Mouse (Mus musculus): ENCODE measurements around the gene Cdk5rap2. TPM values are rescaled to one million over a fixed set of nuclear protein-coding genes. Genes with fewer than 3 reads are reported as not detected.

Gene Cdk5rap2
- total and polyA plus RNA-seq, 3 experiments: 2.0 to 6.1 (median 5.9) TPM

GRCm38 (mm10) chr4:70335444-70336144 lies 74.6 kb downstream of the Cdk5rap2 start:
- no peak overlapping the region for H3K27ac ChIP-seq
- H3K79me2 ChIP-seq (replicated peaks; ENCODE audit: control insufficient read depth, insufficient read depth, low read length): no peaks in the 10 kb centered on the region
- H3K9ac ChIP-seq (ENCODE audit: low read depth, low read length): no peak overlapping the region
- 55% methylated on average over 11 of the region's 11 CpGs for WGBS
- TF ChIP-seq POLR2A (IDR thresholded peaks at IDR 0.05; ENCODE audit: insufficient read depth, low read depth, low read length) (no peak), CTCF (IDR thresholded peaks at IDR 0.05) (no peak), EP300 (IDR thresholded peaks at IDR 0.05; ENCODE audit: insufficient read depth, low read depth, low read length) (no peak)
- H3K4me1 ChIP-seq (ENCODE audit: control insufficient read depth, insufficient read depth, low read length): peaks cover 1% of the 10 kb centered on the region; the same call in 1 of the 2 replicates
- no peaks in the 10 kb centered on the region for H3K36me3 ChIP-seq (ENCODE audit: control insufficient read depth, insufficient read depth, low read length)
- intact Hi-C loops (cut with DNase I): no loop called here
- no peak overlapping the region for H3K4me3 ChIP-seq
- DNase-seq: no peak
- no peaks in the 10 kb centered on the region for H3K27me3 ChIP-seq (ENCODE audit: control insufficient read depth, insufficient read depth, low read length)

GRCm38 (mm10) chr4:70334995-70335394 lies 75.2 kb downstream of the Cdk5rap2 start:
- no peak for DNase-seq
- intact Hi-C loops (cut with DNase I): no loop called here
- 49% methylated on average over 4 of the region's 4 CpGs for WGBS

GRCm38 (mm10) chr4:70332981-70333380 lies 77.3 kb downstream of the Cdk5rap2 start:
- no peak overlapping the region for H3K27ac ChIP-seq
- no peaks in the 10 kb centered on the region for H3K36me3 ChIP-seq (ENCODE audit: control insufficient read depth, insufficient read depth, low read length)
- intact Hi-C loops (cut with DNase I): no loop called here
- TF ChIP-seq CTCF (IDR thresholded peaks at IDR 0.05) (no peak), POLR2A (IDR thresholded peaks at IDR 0.05; ENCODE audit: insufficient read depth, low read depth, low read length) (no peak), EP300 (IDR thresholded peaks at IDR 0.05; ENCODE audit: insufficient read depth, low read depth, low read length) (no peak)
- 94% methylated on average over 6 of the region's 6 CpGs for WGBS
- DNase-seq: no peak
- no peak overlapping the region for H3K9ac ChIP-seq (ENCODE audit: low read depth, low read length)
- no peaks in the 10 kb centered on the region for H3K27me3 ChIP-seq (ENCODE audit: control insufficient read depth, insufficient read depth, low read length)
- H3K4me1 ChIP-seq (ENCODE audit: control insufficient read depth, insufficient read depth, low read length): peaks cover 1% of the 10 kb centered on the region; the same call in 1 of the 2 replicates
- H3K79me2 ChIP-seq (replicated peaks; ENCODE audit: control insufficient read depth, insufficient read depth, low read length): no peaks in the 10 kb centered on the region
- no peak overlapping the region for H3K4me3 ChIP-seq

More at GRCm38 (mm10) chr4:70334995-70335394, 75.2 kb downstream of the Cdk5rap2 start:
- no peak for TF ChIP-seq EP300 (IDR thresholded peaks at IDR 0.05; ENCODE audit: insufficient read depth, low read depth, low read length)
- TF ChIP-seq POLR2A (IDR thresholded peaks at IDR 0.05; ENCODE audit: insufficient read depth, low read depth, low read length): no peak
- no peak for TF ChIP-seq CTCF (IDR thresholded peaks at IDR 0.05)
- H3K4me1 ChIP-seq (ENCODE audit: control insufficient read depth, insufficient read depth, low read length): peaks cover 1% of the 10 kb centered on the region; the same call in 1 of the 2 replicates
- H3K9ac ChIP-seq (ENCODE audit: low read depth, low read length): no peak overlapping the region
- H3K4me3 ChIP-seq: no peak overlapping the region
- no peaks in the 10 kb centered on the region for H3K36me3 ChIP-seq (ENCODE audit: control insufficient read depth, insufficient read depth, low read length)
- no peak overlapping the region for H3K27ac ChIP-seq
- no peaks in the 10 kb centered on the region for H3K79me2 ChIP-seq (replicated peaks; ENCODE audit: control insufficient read depth, insufficient read depth, low read length)
- no peaks in the 10 kb centered on the region for H3K27me3 ChIP-seq (ENCODE audit: control insufficient read depth, insufficient read depth, low read length)

- Histone ChIP-seq H3K27me3 (ENCODE audit: control insufficient read depth, insufficient read depth, low read length) (no peaks in the 10 kb centered on the region), H3K79me2 (replicated peaks; ENCODE audit: control insufficient read depth, insufficient read depth, low read length) (no peaks in the 10 kb centered on the region), H3K4me1 (ENCODE audit: control insufficient read depth, insufficient read depth, low read length) (peaks cover 1% of the 10 kb centered on the region; the same call in 1 of the 2 replicates), H3K27ac (no peak overlapping the region), H3K36me3 (ENCODE audit: control insufficient read depth, insufficient read depth, low read length) (no peaks in the 10 kb centered on the region), H3K4me3 (no peak overlapping the region), H3K9ac (ENCODE audit: low read depth, low read length) (no peak overlapping the region)
- WGBS: 87% methylated on average over 7 of the region's 7 CpGs
- no peak for TF ChIP-seq EP300 (IDR thresholded peaks at IDR 0.05; ENCODE audit: insufficient read depth, low read depth, low read length)
- TF ChIP-seq POLR2A (IDR thresholded peaks at IDR 0.05; ENCODE audit: insufficient read depth, low read depth, low read length): no peak
- no peak for TF ChIP-seq CTCF (IDR thresholded peaks at IDR 0.05)
- intact Hi-C loops (cut with DNase I): no loop called here
- DNase-seq: no peak
These were observed 77.7 kb downstream of the Cdk5rap2 start for GRCm38 (mm10) chr4:70332576-70332975.

GRCm38 (mm10) chr4:70331181-70331580 lies 79.1 kb downstream of the Cdk5rap2 start:
- Histone ChIP-seq H3K9ac (ENCODE audit: low read depth, low read length) (no peak overlapping the region), H3K27me3 (ENCODE audit: control insufficient read depth, insufficient read depth, low read length) (no peaks in the 10 kb centered on the region), H3K4me3 (no peak overlapping the region), H3K36me3 (ENCODE audit: control insufficient read depth, insufficient read depth, low read length) (no peaks in the 10 kb centered on the region), H3K79me2 (replicated peaks; ENCODE audit: control insufficient read depth, insufficient read depth, low read length) (no peaks in the 10 kb centered on the region), H3K27ac (no peak overlapping the region), H3K4me1 (ENCODE audit: control insufficient read depth, insufficient read depth, low read length) (peaks cover 1% of the 10 kb centered on the region; the same call in 1 of the 2 replicates)
- intact Hi-C loops (cut with DNase I): no loop called here
- no peak for DNase-seq
- WGBS: 98% methylated on average over 6 of the region's 6 CpGs
- no peak for TF ChIP-seq EP300 (IDR thresholded peaks at IDR 0.05; ENCODE audit: insufficient read depth, low read depth, low read length)
- TF ChIP-seq CTCF (IDR thresholded peaks at IDR 0.05): no peak
- no peak for TF ChIP-seq POLR2A (IDR thresholded peaks at IDR 0.05; ENCODE audit: insufficient read depth, low read depth, low read length)

GRCm38 (mm10) chr4:70328033-70328432 lies 82.2 kb downstream of the Cdk5rap2 start:
- Histone ChIP-seq H3K79me2 (replicated peaks; ENCODE audit: control insufficient read depth, insufficient read depth, low read length) (no peaks in the 10 kb centered on the region), H3K4me1 (ENCODE audit: control insufficient read depth, insufficient read depth, low read length) (no peaks in the 10 kb centered on the region), H3K4me3 (no peak overlapping the region), H3K9ac (ENCODE audit: low read depth, low read length) (no peak overlapping the region), H3K36me3 (ENCODE audit: control insufficient read depth, insufficient read depth, low read length) (no peaks in the 10 kb centered on the region), H3K27me3 (ENCODE audit: control insufficient read depth, insufficient read depth, low read length) (no peaks in the 10 kb centered on the region), H3K27ac (no peak overlapping the region)
- WGBS: 96% methylated on average over 9 of the region's 9 CpGs
- intact Hi-C loops (cut with DNase I): no loop called here
- no peak for DNase-seq
- TF ChIP-seq EP300 (IDR thresholded peaks at IDR 0.05; ENCODE audit: insufficient read depth, low read depth, low read length) (no peak), CTCF (IDR thresholded peaks at IDR 0.05) (no peak), POLR2A (IDR thresholded peaks at IDR 0.05; ENCODE audit: insufficient read depth, low read depth, low read length) (no peak)

Measured in heart, adult 2 months (tissue).